Mouse (Mus musculus) C2C12 (cell line): Measurements from ENCODE around the gene Pros1.

Experiments used
- CEBPB ChIP-seq: IDR thresholded peaks from one replicate; pipeline ENCODE4 v1.6.1; 2011; ENCODE audit warnings: low read depth, mild to moderate bottlenecking, control low read depth, moderate library complexity
- FOSL1 ChIP-seq: IDR thresholded peaks from one replicate; pipeline ENCODE4 v1.8.0; 2011; ENCODE audit warnings: mild to moderate bottlenecking, low read length; ENCODE audit not compliant: poor library complexity, insufficient read depth, severe bottlenecking

GRCm38 (mm10) chr16:62936316-62936715, 82.2 kb downstream of the Pros1 start:
- TF ChIP-seq CEBPB: no peak
- TF ChIP-seq FOSL1: no peak
